Mouse (Mus musculus) erythroblast, embryonic 14.5 days (primary cell): Measurements from ENCODE around the gene Pgpep1l. TPM values are rescaled to one million over a fixed set of nuclear protein-coding genes. Genes with fewer than 3 reads are reported as not detected.
A peak's percentile ranks its signal among the peaks of the same experiment; 100 is the strongest.
"Not testable (repeated sequence)": the region's sequence is repeated elsewhere in the genome, so short reads cannot be mapped to it uniquely, and the experiment has no call there.

Experiments
- H3K27me3 ChIP-seq: 2 replicates; pipeline ENCODE4 v1.6.1; 2012; ENCODE audit warnings: inconsistent platforms; ENCODE audit not compliant: control insufficient read depth
- H3K36me3 ChIP-seq: 2 replicates; pipeline ENCODE4 v1.6.1; 2012; ENCODE audit warnings: mild to moderate bottlenecking, inconsistent platforms; ENCODE audit not compliant: control insufficient read depth
- H3K4me1 ChIP-seq: 2 replicates; pipeline ENCODE4 v1.6.1; 2012; ENCODE audit warnings: inconsistent platforms; ENCODE audit not compliant: control insufficient read depth
- H3K4me3 ChIP-seq: replicated peaks from 2 replicates; pipeline ENCODE3; 2012; ENCODE audit warnings: moderate library complexity, mild to moderate bottlenecking, inconsistent platforms
- H3K9me3 ChIP-seq: 2 replicates; pipeline ENCODE4 v1.6.1; 2012; ENCODE audit warnings: low read length, inconsistent platforms, mixed read lengths; ENCODE audit not compliant: control insufficient read depth
- GATA1 ChIP-seq: IDR thresholded peaks from 2 replicates; pipeline ENCODE4 v1.6.1; 2012; ENCODE audit warnings: low read length, inconsistent platforms, mixed read lengths
- TAL1 ChIP-seq: IDR thresholded peaks from 3 replicates; pipeline ENCODE4 v1.6.1; 2012; ENCODE audit warnings: low read length, inconsistent platforms, mixed read lengths
- polyA plus RNA-seq: library from polyadenylated mRNA; stranded (reverse); fragments of >175 nt; gene quantifications from 2 replicates; pipeline ENCODE4 v1.2.3, GENCODE M21; 2012

The Pgpep1l gene
- polyA plus RNA-seq, 1 experiment: not detected

- Histone ChIP-seq H3K36me3 (no peaks in the 10 kb centered on the region), H3K4me3 (no peak overlapping the region), H3K9me3 (no peaks in the 10 kb centered on the region), H3K4me1 (peaks cover 4% of the 10 kb centered on the region), H3K27me3 (peaks cover 11% of the 10 kb centered on the region)
- TF ChIP-seq TAL1: no peak
- TF ChIP-seq GATA1: no peak
Measured at GRCm38 (mm10) chr7:68277054-68277896, 13.2 kb upstream of the Pgpep1l start.

GRCm38 (mm10) chr7:68275838-68276731, 12.1 kb upstream of the Pgpep1l start:
- Histone ChIP-seq H3K9me3 (no peaks in the 10 kb centered on the region), H3K27me3 (peaks cover 11% of the 10 kb centered on the region), H3K36me3 (no peaks in the 10 kb centered on the region), H3K4me1 (peaks cover 4% of the 10 kb centered on the region), H3K4me3 (peak overlapping the region; percentile 48)
- TF ChIP-seq TAL1 (no peak), GATA1 (no peak)

GRCm38 (mm10) chr7:68275445-68275837, 11.4 kb upstream of the Pgpep1l start:
- H3K4me3 ChIP-seq, H3K9me3 ChIP-seq, H3K36me3 ChIP-seq, H3K4me1 ChIP-seq: not testable (repeated sequence)
- H3K27me3 ChIP-seq: peaks cover 11% of the 10 kb centered on the region

GRCm38 (mm10) chr7:68274951-68275350, 10.9 kb upstream of the Pgpep1l start:
- Histone ChIP-seq H3K9me3 (no peaks in the 10 kb centered on the region), H3K4me1 (peaks cover 4% of the 10 kb centered on the region), H3K27me3 (peaks cover 11% of the 10 kb centered on the region), H3K4me3 (no peak overlapping the region), H3K36me3 (no peaks in the 10 kb centered on the region)
- TF ChIP-seq GATA1 (no peak), TAL1 (no peak)

- Histone ChIP-seq H3K4me1 (peaks cover 4% of the 10 kb centered on the region), H3K27me3 (peaks cover 11% of the 10 kb centered on the region), H3K36me3 (no peaks in the 10 kb centered on the region), H3K4me3 (no peak overlapping the region), H3K9me3 (no peaks in the 10 kb centered on the region)
- TF ChIP-seq GATA1 (no peak), TAL1 (no peak)
Measured at GRCm38 (mm10) chr7:68274218-68274617, 10.2 kb upstream of the Pgpep1l start.

- Histone ChIP-seq H3K27me3 (peaks cover 11% of the 10 kb centered on the region), H3K9me3 (no peaks in the 10 kb centered on the region), H3K4me3 (no peak within 1 kb of the TSS), H3K4me1 (peaks cover 4% of the 10 kb centered on the region), H3K36me3 (no peaks in the 10 kb centered on the region)
- TF ChIP-seq TAL1 (no peak), GATA1 (no peak)
Measured at GRCm38 (mm10) chr7:68273515-68273914, 9.5 kb upstream of the Pgpep1l start, which contains the start of gene Fam169b. Fam169b (plus strand) TSS chr7:68273839.

GRCm38 (mm10) chr7:68272607-68273006, 8.6 kb upstream of the Pgpep1l start:
- H3K36me3 ChIP-seq: no peaks in the 10 kb centered on the region
- peaks cover 4% of the 10 kb centered on the region for H3K4me1 ChIP-seq
- H3K4me3 ChIP-seq: no peak overlapping the region
- H3K27me3 ChIP-seq: peaks cover 11% of the 10 kb centered on the region
- no peak for TF ChIP-seq GATA1
- no peak for TF ChIP-seq TAL1
- no peaks in the 10 kb centered on the region for H3K9me3 ChIP-seq

- Histone ChIP-seq H3K4me3 (no peak overlapping the region), H3K9me3 (no peaks in the 10 kb centered on the region), H3K4me1 (peaks cover 4% of the 10 kb centered on the region), H3K36me3 (no peaks in the 10 kb centered on the region), H3K27me3 (peaks cover 11% of the 10 kb centered on the region)
- no peak for TF ChIP-seq GATA1
- TF ChIP-seq TAL1: no peak
Measured at GRCm38 (mm10) chr7:68271816-68272215, 7.8 kb upstream of the Pgpep1l start.

GRCm38 (mm10) chr7:68270551-68270950, 6.5 kb upstream of the Pgpep1l start:
- H3K27me3 ChIP-seq: peaks cover 8% of the 10 kb centered on the region
- H3K4me3 ChIP-seq: no peak overlapping the region
- TF ChIP-seq GATA1 (no peak), TAL1 (no peak)
- H3K4me1 ChIP-seq: no peaks in the 10 kb centered on the region
- no peaks in the 10 kb centered on the region for H3K9me3 ChIP-seq
- no peaks in the 10 kb centered on the region for H3K36me3 ChIP-seq
